Mouse (Mus musculus): ENCODE results near the gene Ints6. TPM values are rescaled to one million over a fixed set of nuclear protein-coding genes. Genes with fewer than 3 reads are reported as not detected.

Ints6 gene
- polyA plus RNA-seq, 1 experiment from 2014 or later = 24.5 TPM

Other genes with a start within 250 kb of the Ints6 start
- 4.0 and 4.8 TPM in 2 replicates for gene Fam124a, start 205.4 kb downstream of the Ints6 start, polyA plus RNA-seq (2014; fragmentation: Nextera tagmentation; extraction: Ambion mirVana)
- gene Gm4131, start 194.2 kb downstream of the Ints6 start, polyA plus RNA-seq (2014; fragmentation: Nextera tagmentation; extraction: Ambion mirVana) = 0.17 TPM in 1 of 2 replicates, not detected in the other
- not detected in 2 replicates for gene Serpine3, start 97.5 kb downstream of the Ints6 start, polyA plus RNA-seq (2014; fragmentation: Nextera tagmentation; extraction: Ambion mirVana)
- gene Wdfy2, start 76.5 kb upstream of the Ints6 start, polyA plus RNA-seq (2014; fragmentation: Nextera tagmentation; extraction: Ambion mirVana) = 12.5 and 17.0 TPM in 2 replicates
- gene Defb48, start 223.3 kb upstream of the Ints6 start, polyA plus RNA-seq (2014; fragmentation: Nextera tagmentation; extraction: Ambion mirVana) = not detected in 2 replicates
- not detected in 2 replicates for gene Defb47, start 236.9 kb upstream of the Ints6 start, polyA plus RNA-seq (2014; fragmentation: Nextera tagmentation; extraction: Ambion mirVana)

Data from hindbrain, embryonic 11.5 days (tissue).